Comparison of ENCODE assay signal across 8 mouse cellular contexts in the genomic region with DNA sequence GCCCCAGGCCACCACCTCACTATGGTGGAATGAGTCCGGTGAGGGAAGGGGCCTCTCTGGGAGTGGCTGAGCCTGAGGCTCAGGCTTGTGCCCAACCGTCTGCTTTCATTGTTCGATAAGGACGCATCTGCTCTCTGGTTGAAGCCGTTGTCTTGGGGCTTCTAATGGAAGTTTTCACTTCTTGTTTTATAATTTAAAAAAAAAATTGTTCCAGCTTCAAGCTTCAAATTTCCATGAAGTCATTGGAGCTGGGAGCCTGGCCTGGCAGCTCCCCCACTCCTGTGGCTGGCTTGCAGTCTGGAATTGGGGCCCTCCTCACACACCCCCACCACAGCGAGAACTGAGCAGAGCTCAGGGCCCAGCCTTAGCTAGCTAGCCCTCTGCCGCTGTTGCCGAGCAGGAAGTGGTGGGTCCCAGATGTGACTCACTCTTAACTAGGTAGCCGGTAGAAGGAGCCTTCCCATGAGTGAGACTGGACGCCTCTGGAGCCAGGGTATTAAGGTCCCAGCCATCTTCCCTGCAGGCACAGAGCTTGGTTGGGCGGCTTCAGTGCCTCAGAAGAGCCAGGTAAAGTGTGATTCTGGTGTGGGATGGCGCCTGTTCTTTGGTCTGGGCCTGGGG. TPM values are rescaled to one million over a fixed set of nuclear protein-coding genes. Genes with fewer than 3 reads are reported as not detected.
DNase-seq lines count a peak whose midpoint lies in the region; ATAC-seq and TF ChIP-seq lines count a peak whose summit lies in the region.

No protein-coding gene starts in this region.

- no peak overlapping the region for H3K4me3 ChIP-seq in kidney, postnatal 0 days (replicated peaks; ENCODE audit: low read depth, low read length)
- no peak overlapping the region for H3K4me3 ChIP-seq in embryonic facial prominence, embryonic 14.5 days (ENCODE audit: low read depth, low read length)
- no peak overlapping the region for H3K4me3 ChIP-seq in limb, embryonic 14.5 days (replicated peaks; ENCODE audit: low read length)
- no peak overlapping the region for H3K4me3 ChIP-seq in layer of hippocampus, adult 2 months

- no peak for TF ChIP-seq POLR2A in limb, embryonic 14.5 days (IDR thresholded peaks at IDR 0.05; ENCODE audit: borderline replicate concordance, extremely low read depth, insufficient read depth, insufficient read length)

- no peak for TF ChIP-seq CTCF in kidney, postnatal 0 days (IDR thresholded peaks at IDR 0.05; ENCODE audit: low read depth)
- no peak for TF ChIP-seq CTCF in layer of hippocampus, adult 2 months (conservative IDR thresholded peaks at IDR 0.05)

- 67% methylated on average over 12 of the region's 12 CpGs for WGBS in kidney, postnatal 0 days
- 40% methylated on average over 12 of the region's 12 CpGs for whole genome bisulfite sequencing in embryonic facial prominence, embryonic 14.5 days
- WGBS in limb, embryonic 14.5 days: 44% methylated on average over 12 of the region's 12 CpGs

- H3K27me3 ChIP-seq in kidney, postnatal 0 days (ENCODE audit: insufficient read depth, low read length): no peaks in the 10 kb centered on the region
- H3K27me3 ChIP-seq in embryonic facial prominence, embryonic 14.5 days (replicated peaks; ENCODE audit: control insufficient read depth, insufficient read depth, low read length): no peaks in the 10 kb centered on the region
- H3K27me3 ChIP-seq in limb, embryonic 14.5 days (ENCODE audit: control insufficient read depth, insufficient read depth, low read length): no peaks in the 10 kb centered on the region

- H3K9me3 ChIP-seq in kidney, postnatal 0 days (replicated peaks; ENCODE audit: low read length): no peaks in the 10 kb centered on the region
- H3K9me3 ChIP-seq in embryonic facial prominence, embryonic 14.5 days (ENCODE audit: control insufficient read depth, low read length): no peaks in the 10 kb centered on the region
- no peaks in the 10 kb centered on the region for H3K9me3 ChIP-seq in limb, embryonic 14.5 days (ENCODE audit: control insufficient read depth, low read length)

- no peaks in the 10 kb centered on the region for H3K36me3 ChIP-seq in kidney, postnatal 0 days (ENCODE audit: insufficient read depth, low read length)
- no peaks in the 10 kb centered on the region for H3K36me3 ChIP-seq in embryonic facial prominence, embryonic 14.5 days (ENCODE audit: control insufficient read depth, insufficient read depth, low read length)
- no peaks in the 10 kb centered on the region for H3K36me3 ChIP-seq in limb, embryonic 14.5 days (ENCODE audit: control insufficient read depth, insufficient read depth, low read length)

- no peak overlapping the region for H3K27ac ChIP-seq in kidney, postnatal 0 days
- peak overlapping the region; percentile 87 for H3K27ac ChIP-seq in embryonic facial prominence, embryonic 14.5 days (replicated peaks; ENCODE audit: low read depth, low read length)
- peak overlapping the region; percentile 89 for H3K27ac ChIP-seq in limb, embryonic 14.5 days (replicated peaks; ENCODE audit: low read depth, low read length)
- no peak overlapping the region for H3K27ac ChIP-seq in layer of hippocampus, adult 2 months

- ATAC-seq in kidney, postnatal 0 days (replicated peaks; ENCODE audit: low FRiP score, low read depth): no peak
- peak; percentile 35; the same call in 1 of the 2 replicates for ATAC-seq in embryonic facial prominence, embryonic 14.5 days (ENCODE audit: low read depth)
- peak; percentile 83 for ATAC-seq in limb, embryonic 14.5 days (ENCODE audit: low FRiP score, low read depth)

- no peak for DNase-seq in kidney, postnatal 0 days (ENCODE audit: low spot score)
- no peak for DNase-seq in kidney, postnatal 14 days
- peak; percentile 73 for DNase-seq in embryonic facial prominence, embryonic 14.5 days (ENCODE audit: low spot score)
- peak; percentile 64 for DNase-seq in limb, embryonic 14.5 days (ENCODE audit: low spot score)
- peak; percentile 54 to 80 for DNase-seq in spleen, postnatal 4 days (ENCODE audit: low spot score in 2 of 2)
- no peak for DNase-seq in right cerebral cortex, postnatal 14 days
- DNase-seq in layer of hippocampus, adult 2 months (ENCODE audit: low spot score in 2 of 2): no peak
- DNase-seq in embryo, embryonic 10.5 days (ENCODE audit: low spot score): no peak

- no peak overlapping the region for H3K4me2 ChIP-seq in kidney, postnatal 0 days (ENCODE audit: low read length)
- H3K4me2 ChIP-seq in embryonic facial prominence, embryonic 14.5 days (ENCODE audit: low read depth, low read length): no peak overlapping the region; the same call in 1 of the 2 replicates
- peak overlapping the region; percentile 31 for H3K4me2 ChIP-seq in limb, embryonic 14.5 days (replicated peaks; ENCODE audit: low read depth, low read length, severe bottlenecking)

- 0 out of 2 replicates have a peak overlapping the region, but pooled peaks have one; percentile 27 for H3K9ac ChIP-seq in kidney, postnatal 0 days (ENCODE audit: low read depth, low read length)
- H3K9ac ChIP-seq in embryonic facial prominence, embryonic 14.5 days (ENCODE audit: low read depth, low read length): peak overlapping the region; percentile 52
- peak overlapping the region; percentile 40 for H3K9ac ChIP-seq in limb, embryonic 14.5 days (ENCODE audit: low read depth, low read length, severe bottlenecking)

- no peaks in the 10 kb centered on the region for H3K4me1 ChIP-seq in kidney, postnatal 0 days (replicated peaks; ENCODE audit: insufficient read depth, low read length)
- H3K4me1 ChIP-seq in embryonic facial prominence, embryonic 14.5 days (ENCODE audit: control insufficient read depth, insufficient read depth, low read length): peaks cover 32% of the 10 kb centered on the region
- peaks cover 22% of the 10 kb centered on the region for H3K4me1 ChIP-seq in limb, embryonic 14.5 days (ENCODE audit: control insufficient read depth, insufficient read depth, low read length)

RNA-seq across cellular contexts. Expression of a gene that starts 16.5 kb away (rescaled TPM):
- 4.3 TPM in 2 replicates for polyA plus RNA-seq in kidney, postnatal 0 days (2015; fragmentation: Nextera tagmentation; extraction: Ambion mirVana)
- polyA plus RNA-seq in embryonic facial prominence, embryonic 14.5 days (2014; fragmentation: Nextera tagmentation; extraction: Ambion mirVana): 7.3 and 7.7 TPM in 2 replicates
- polyA plus RNA-seq in limb, embryonic 14.5 days (2012; rRNA removed): 7.9 and 8.9 TPM in 2 replicates
- polyA plus RNA-seq in limb, embryonic 14.5 days (2014; fragmentation: Nextera tagmentation; extraction: Ambion mirVana): 7.3 and 7.8 TPM in 2 replicates
- 1 to 10 TPM; 2.1 to 2.6 TPM for total RNA-seq in layer of hippocampus, adult 2 months (2021)

Comparison
In these comparisons a context has a peak if more than half of its experiments do, and no peak if none do; other contexts are left out.
1. DNase-seq: peak in embryonic facial prominence, embryonic 14.5 days (single experiment), limb, embryonic 14.5 days (single experiment) and spleen, postnatal 4 days (2 of 2); none in kidney, postnatal 0 days (single experiment), kidney, postnatal 14 days (single experiment), right cerebral cortex, postnatal 14 days (single experiment), layer of hippocampus, adult 2 months (0 of 2) and embryo, embryonic 10.5 days (single experiment).
2. H3K27ac ChIP-seq: peak in embryonic facial prominence, embryonic 14.5 days (single experiment) and limb, embryonic 14.5 days (single experiment); none in kidney, postnatal 0 days (single experiment) and layer of hippocampus, adult 2 months (single experiment).
3. Peak in every context shown above with its lines, with median percentiles within 50 percentile points of each other: H3K9ac ChIP-seq.